Mouse (Mus musculus) myocyte (in vitro differentiated cells): ENCODE results near the gene Prkab1.

Experiments used
- CEBPB ChIP-seq: IDR thresholded peaks from 2 replicates; pipeline ENCODE4 v1.6.1; 2011; ENCODE audit warnings: mild to moderate bottlenecking, moderate library complexity; ENCODE audit not compliant: poor library complexity, insufficient read depth, severe bottlenecking
- E2F4 ChIP-seq: IDR thresholded peaks from one replicate; pipeline ENCODE4 v1.6.1; 2011; ENCODE audit warnings: mild to moderate bottlenecking, control low read depth, moderate library complexity; ENCODE audit not compliant: insufficient read depth
- POLR2A ChIP-seq: IDR thresholded peaks from one replicate; pipeline ENCODE4 v1.6.1; 2011; ENCODE audit warnings: low read depth, mild to moderate bottlenecking, control low read depth, moderate library complexity; ENCODE audit not compliant: insufficient read length
- POLR2AphosphoS2 ChIP-seq: IDR thresholded peaks from one replicate; pipeline ENCODE4 v1.6.1; 2011; ENCODE audit warnings: low read depth, control low read depth; ENCODE audit not compliant: insufficient read length
- TCF3 ChIP-seq: IDR thresholded peaks from one replicate; pipeline ENCODE4 v1.6.1; 2011; ENCODE audit warnings: low read depth, control low read depth; ENCODE audit not compliant: insufficient read length
- USF1 ChIP-seq: IDR thresholded peaks from one replicate; pipeline ENCODE4 v1.6.1; 2011; ENCODE audit warnings: low read depth, mild to moderate bottlenecking, control low read depth, moderate library complexity

GRCm38 (mm10) chr5:116006324-116007099 lies 17.8 kb downstream of the Prkab1 start:
- TF ChIP-seq POLR2A (no peak), CEBPB (no peak), E2F4 (no peak), POLR2AphosphoS2 (no peak), TCF3 (no peak), USF1 (no peak)
